Mouse (Mus musculus) E14TG2a.4 (cell line): ENCODE measurements around the gene Ttyh2.

Experiments used
- CTCF ChIP-seq: conservative IDR thresholded peaks from 2 replicates; pipeline ENCODE4 v1.5.1; 2014; ENCODE audit warnings: low read length
- NANOG ChIP-seq: IDR thresholded peaks from 2 replicates; pipeline ENCODE4 v1.6.1; 2014; ENCODE audit warnings: borderline replicate concordance, low read length, mixed read lengths
- POU5F1 ChIP-seq: IDR thresholded peaks from 2 replicates; pipeline ENCODE4 v1.6.1; 2014; ENCODE audit warnings: low read length, borderline replicate concordance

- TF ChIP-seq CTCF (no peak), NANOG (no peak), POU5F1 (no peak)
Observed at GRCm38 (mm10) chr11:114655350-114656008, 19.8 kb upstream of the Ttyh2 start.
